Mouse (Mus musculus): ENCODE data around the gene Thap3. TPM values are rescaled to one million over a fixed set of nuclear protein-coding genes. Genes with fewer than 3 reads are reported as not detected.

Thap3 gene
- polyA plus RNA-seq, 1 experiment, result 72.0 TPM

DNA sequence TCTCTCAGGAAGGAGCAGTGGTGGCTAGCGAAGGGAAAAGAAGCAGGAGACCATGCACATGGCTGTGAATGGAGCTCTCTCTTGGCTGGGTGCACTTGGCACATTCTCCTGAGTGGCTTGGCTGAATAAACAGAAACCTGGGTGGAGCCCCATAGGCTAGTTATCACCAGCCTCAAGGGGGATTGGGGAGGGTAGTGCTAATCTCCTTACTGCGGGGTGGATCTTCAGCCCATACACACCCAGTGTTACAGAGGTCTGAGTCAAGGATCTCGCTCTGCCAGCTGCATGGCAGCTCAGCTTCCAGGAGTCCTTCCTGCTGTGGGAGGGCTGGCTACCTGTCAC, 28.3 kb downstream of the Thap3 start:
- Histone ChIP-seq H3K4me3 (ENCODE audit: control insufficient read depth, insufficient read depth, low read length) (no peak overlapping the region), H3K36me3 (ENCODE audit: control insufficient read depth, insufficient read depth, low read length) (peaks cover 22% of the 10 kb centered on the region), H3K27me3 (ENCODE audit: control insufficient read depth, insufficient read depth, low read length) (no peaks in the 10 kb centered on the region), H3K4me1 (replicated peaks; ENCODE audit: control insufficient read depth, insufficient read depth, low read length) (no peaks in the 10 kb centered on the region), H3K27ac (ENCODE audit: control insufficient read depth, insufficient read depth, low read length) (no peak overlapping the region)
- TF ChIP-seq CTCF (IDR thresholded peaks at IDR 0.05; ENCODE audit: borderline replicate concordance, control insufficient read depth, extremely low read depth, insufficient read depth, low read length, poor library complexity) (no peak), POLR2A (IDR thresholded peaks at IDR 0.05; ENCODE audit: control insufficient read depth, extremely low read depth, insufficient read depth, low read length, poor library complexity) (no peak)
- DNase-seq, result no peak
- WGBS, result 95% methylated on average over 3 of the region's 3 CpGs

GRCm38 (mm10) chr4:151959849-151960512, 28.8 kb downstream of the Thap3 start:
- TF ChIP-seq CTCF (IDR thresholded peaks at IDR 0.05; ENCODE audit: borderline replicate concordance, control insufficient read depth, extremely low read depth, insufficient read depth, low read length, poor library complexity) (no peak), POLR2A (IDR thresholded peaks at IDR 0.05; ENCODE audit: control insufficient read depth, extremely low read depth, insufficient read depth, low read length, poor library complexity) (no peak)
- no peak for DNase-seq
- WGBS, result 87% methylated on average over 11 of the region's 11 CpGs
- Histone ChIP-seq H3K27me3 (ENCODE audit: control insufficient read depth, insufficient read depth, low read length) (no peaks in the 10 kb centered on the region), H3K4me1 (replicated peaks; ENCODE audit: control insufficient read depth, insufficient read depth, low read length) (no peaks in the 10 kb centered on the region), H3K27ac (ENCODE audit: control insufficient read depth, insufficient read depth, low read length) (no peak overlapping the region), H3K4me3 (ENCODE audit: control insufficient read depth, insufficient read depth, low read length) (no peak overlapping the region), H3K36me3 (ENCODE audit: control insufficient read depth, insufficient read depth, low read length) (peaks cover 22% of the 10 kb centered on the region)

DNA sequence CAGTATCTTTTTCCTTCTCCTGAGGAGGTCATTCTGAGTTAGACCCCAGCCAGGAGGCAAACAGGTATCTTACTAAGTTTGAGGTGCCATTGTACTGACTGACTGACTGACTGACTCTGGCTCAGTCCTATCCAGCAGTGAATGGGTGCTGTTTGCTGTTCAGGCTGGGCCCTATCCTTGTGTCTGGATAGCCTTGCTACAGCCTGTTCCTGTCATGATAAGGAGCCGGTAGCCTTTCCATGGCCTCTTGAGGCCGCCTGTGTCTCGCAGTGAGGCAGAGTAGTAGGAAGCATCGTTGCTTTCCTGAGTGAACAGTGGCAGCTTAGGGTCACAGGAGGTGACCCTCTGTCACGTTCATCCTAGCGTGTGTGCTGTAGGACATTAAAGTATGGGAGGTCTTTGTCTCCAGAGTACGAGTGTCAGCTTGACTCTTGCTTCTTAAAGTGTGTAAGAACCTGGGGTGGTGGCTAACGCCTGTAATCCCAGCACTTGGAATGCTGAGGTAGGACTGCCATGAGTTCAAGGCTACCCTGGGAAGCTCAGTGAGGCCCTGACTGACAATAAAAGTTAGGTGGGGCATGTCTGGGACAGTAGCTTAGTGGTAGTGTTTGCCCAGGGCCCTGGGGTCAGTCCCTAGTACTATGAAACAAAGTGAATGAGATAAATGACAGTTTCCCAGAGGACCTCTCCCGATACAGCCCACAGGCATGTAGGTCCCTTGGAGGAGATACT, 31.0 kb downstream of the Thap3 start:
- 97% methylated on average over 9 of the region's 9 CpGs for WGBS

DNA sequence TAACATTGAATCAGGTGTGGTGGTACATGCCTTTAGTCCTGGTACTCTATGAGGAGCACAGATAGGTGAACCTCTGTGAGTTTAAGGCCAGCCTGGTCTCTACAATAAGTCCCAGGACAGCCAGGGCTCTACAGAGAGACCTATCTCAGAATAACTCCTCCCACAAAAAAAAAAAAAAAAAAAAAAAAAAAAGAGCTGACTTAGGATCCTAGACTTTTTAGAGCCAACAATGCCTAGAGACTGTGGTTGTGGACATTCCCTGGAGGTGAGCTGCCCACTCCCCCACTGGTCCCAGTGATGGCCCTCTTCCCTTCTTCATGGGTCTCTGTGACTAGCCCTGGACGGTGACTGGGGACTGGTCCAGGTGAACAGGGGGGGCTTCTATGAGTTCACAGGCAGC, 33.0 kb downstream of the Thap3 start:
- peaks cover 33% of the 10 kb centered on the region for H3K36me3 ChIP-seq (ENCODE audit: control insufficient read depth, insufficient read depth, low read length)
- no peaks in the 10 kb centered on the region for H3K27me3 ChIP-seq (ENCODE audit: control insufficient read depth, insufficient read depth, low read length)
- TF ChIP-seq CTCF (IDR thresholded peaks at IDR 0.05; ENCODE audit: borderline replicate concordance, control insufficient read depth, extremely low read depth, insufficient read depth, low read length, poor library complexity) (no peak), POLR2A (IDR thresholded peaks at IDR 0.05; ENCODE audit: control insufficient read depth, extremely low read depth, insufficient read depth, low read length, poor library complexity) (no peak)
- DNase-seq, result no peak
- 96% methylated on average over 1 of the region's 1 CpGs for WGBS
- 0 out of 2 replicates have a peak, but pooled peaks cover 3% of the 10 kb centered on the region for H3K4me1 ChIP-seq (replicated peaks; ENCODE audit: control insufficient read depth, insufficient read depth, low read length)
- H3K27ac ChIP-seq (ENCODE audit: control insufficient read depth, insufficient read depth, low read length), result no peak overlapping the region
- no peak overlapping the region for H3K4me3 ChIP-seq (ENCODE audit: control insufficient read depth, insufficient read depth, low read length)

More for the DNA sequence above, 31.0 kb downstream of the Thap3 start:
- TF ChIP-seq POLR2A (IDR thresholded peaks at IDR 0.05; ENCODE audit: control insufficient read depth, extremely low read depth, insufficient read depth, low read length, poor library complexity), result no peak
- TF ChIP-seq CTCF (IDR thresholded peaks at IDR 0.05; ENCODE audit: borderline replicate concordance, control insufficient read depth, extremely low read depth, insufficient read depth, low read length, poor library complexity), result no peak
- Histone ChIP-seq H3K4me1 (replicated peaks; ENCODE audit: control insufficient read depth, insufficient read depth, low read length) (no peaks in the 10 kb centered on the region), H3K27me3 (ENCODE audit: control insufficient read depth, insufficient read depth, low read length) (no peaks in the 10 kb centered on the region), H3K36me3 (ENCODE audit: control insufficient read depth, insufficient read depth, low read length) (peaks cover 23% of the 10 kb centered on the region), H3K4me3 (ENCODE audit: control insufficient read depth, insufficient read depth, low read length) (no peak overlapping the region), H3K27ac (ENCODE audit: control insufficient read depth, insufficient read depth, low read length) (no peak overlapping the region)
- no peak for DNase-seq

GRCm38 (mm10) chr4:151953209-151953608, 35.6 kb downstream of the Thap3 start:
- H3K27ac ChIP-seq (ENCODE audit: control insufficient read depth, insufficient read depth, low read length), result no peak overlapping the region
- peaks cover 28% of the 10 kb centered on the region for H3K36me3 ChIP-seq (ENCODE audit: control insufficient read depth, insufficient read depth, low read length)
- no peaks in the 10 kb centered on the region for H3K27me3 ChIP-seq (ENCODE audit: control insufficient read depth, insufficient read depth, low read length)
- no peak overlapping the region for H3K4me3 ChIP-seq (ENCODE audit: control insufficient read depth, insufficient read depth, low read length)
- 0 out of 2 replicates have a peak, but pooled peaks cover 3% of the 10 kb centered on the region for H3K4me1 ChIP-seq (replicated peaks; ENCODE audit: control insufficient read depth, insufficient read depth, low read length)
- TF ChIP-seq POLR2A (IDR thresholded peaks at IDR 0.05; ENCODE audit: control insufficient read depth, extremely low read depth, insufficient read depth, low read length, poor library complexity) (no peak), CTCF (IDR thresholded peaks at IDR 0.05; ENCODE audit: borderline replicate concordance, control insufficient read depth, extremely low read depth, insufficient read depth, low read length, poor library complexity) (no peak)
- DNase-seq, result no peak
- WGBS, result 95% methylated on average over 6 of the region's 6 CpGs

DNA sequence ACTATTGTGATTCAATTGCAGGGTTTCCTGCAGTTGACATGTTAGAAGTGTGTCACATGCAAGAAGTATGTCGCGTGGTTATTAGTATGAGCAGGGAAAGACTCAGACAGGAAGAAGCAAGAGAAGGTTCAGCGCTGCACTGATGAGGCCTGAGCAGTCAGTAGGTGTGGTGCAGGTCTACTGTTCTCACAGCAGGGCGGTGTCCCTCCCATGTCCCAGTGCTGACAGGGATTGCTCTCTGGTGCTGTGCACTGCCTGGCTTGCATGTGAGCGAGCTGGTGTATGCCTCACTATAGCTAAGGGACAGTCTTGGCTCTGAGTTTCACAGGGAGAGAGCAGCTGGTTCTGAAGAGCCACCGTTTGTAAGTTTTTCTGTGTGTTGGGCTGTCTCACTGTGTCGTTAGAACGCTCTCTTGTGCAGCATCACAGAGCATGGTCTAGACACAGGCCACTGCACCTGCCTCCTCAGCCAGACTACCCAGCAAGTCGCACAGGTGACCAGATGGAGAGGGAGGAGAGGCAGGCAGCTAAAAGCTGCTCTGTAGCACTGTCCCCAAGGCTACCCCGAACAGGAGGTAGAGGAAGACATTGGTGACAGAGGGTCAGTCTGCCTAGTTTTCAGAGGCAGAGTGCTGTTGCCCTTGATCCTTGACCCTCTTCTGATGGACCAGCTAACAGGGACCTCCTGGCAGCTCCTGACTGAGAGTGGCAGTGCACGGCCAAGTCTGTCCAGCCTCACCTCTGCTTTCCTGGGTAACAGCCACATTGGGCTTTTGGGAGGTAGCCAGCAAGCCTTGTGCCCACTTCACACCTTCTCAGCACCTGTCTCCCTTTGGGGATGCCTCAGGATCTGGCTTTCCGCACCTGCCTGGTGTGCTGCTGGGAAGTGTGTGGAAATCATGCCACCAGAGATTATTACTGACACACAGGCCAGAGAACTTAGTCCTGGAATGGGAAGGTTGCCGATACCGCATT, 40.0 kb downstream of the Thap3 start:
- no peak overlapping the region for H3K27ac ChIP-seq (ENCODE audit: control insufficient read depth, insufficient read depth, low read length)
- WGBS, result 97% methylated on average over 14 of the region's 14 CpGs
- no peak overlapping the region for H3K4me3 ChIP-seq (ENCODE audit: control insufficient read depth, insufficient read depth, low read length)

More for the DNA sequence above, 40.0 kb downstream of the Thap3 start:
- no peak for DNase-seq
- peaks cover 19% of the 10 kb centered on the region for H3K36me3 ChIP-seq (ENCODE audit: control insufficient read depth, insufficient read depth, low read length)
- TF ChIP-seq CTCF (IDR thresholded peaks at IDR 0.05; ENCODE audit: borderline replicate concordance, control insufficient read depth, extremely low read depth, insufficient read depth, low read length, poor library complexity), result no peak
- 0 out of 2 replicates have a peak, but pooled peaks cover 3% of the 10 kb centered on the region for H3K4me1 ChIP-seq (replicated peaks; ENCODE audit: control insufficient read depth, insufficient read depth, low read length)
- H3K27me3 ChIP-seq (ENCODE audit: control insufficient read depth, insufficient read depth, low read length), result no peaks in the 10 kb centered on the region

Measured in thymus, adult 2 months (tissue).